Mouse (Mus musculus): ENCODE data around the gene Olfr1438-ps1. TPM values are rescaled to one million over a fixed set of nuclear protein-coding genes. Genes with fewer than 3 reads are reported as not detected.
"Not testable (repeated sequence)": the region's sequence is repeated elsewhere in the genome, so short reads cannot be mapped to it uniquely, and the experiment has no call there.

Gene Olfr1438-ps1
- not detected in 2 replicates for polyA plus RNA-seq (2012; ENCODE audit: insufficient read depth, insufficient read length, missing spikeins)

GRCm38 (mm10) chr19:12335810-12336209 lies at the start of gene Olfr1438-ps1:
Gene Olfr1438-ps1, minus strand, starts transcription at chr19:12335910.
- H3K27ac ChIP-seq (replicated peaks; ENCODE audit: low read depth, low read length): no peak within 1 kb of the TSS
- H3K4me1 ChIP-seq (ENCODE audit: control insufficient read depth, insufficient read depth, insufficient read length, low read length): no peaks in the 10 kb centered on the region
- H3K4me3 ChIP-seq (ENCODE audit: insufficient read depth, low read depth, low read length): no peak within 1 kb of the TSS

GRCm38 (mm10) chr19:12374465-12375025 lies 38.8 kb upstream of the Olfr1438-ps1 start:
- Histone ChIP-seq H3K4me3 (ENCODE audit: insufficient read depth, low read depth, low read length) (no peak overlapping the region), H3K27ac (replicated peaks; ENCODE audit: low read depth, low read length) (no peak overlapping the region), H3K4me1 (ENCODE audit: control insufficient read depth, insufficient read depth, insufficient read length, low read length) (no peaks in the 10 kb centered on the region)

- no peak overlapping the region for H3K27ac ChIP-seq (replicated peaks; ENCODE audit: low read depth, low read length)
- H3K4me1 ChIP-seq (ENCODE audit: control insufficient read depth, insufficient read depth, insufficient read length, low read length): no peaks in the 10 kb centered on the region
- no peak overlapping the region for H3K4me3 ChIP-seq (ENCODE audit: insufficient read depth, low read depth, low read length)
Measured at GRCm38 (mm10) chr19:12373004-12373403, 37.3 kb upstream of the Olfr1438-ps1 start.

GRCm38 (mm10) chr19:12325001-12325400 lies 10.7 kb downstream of the Olfr1438-ps1 start, which contains the start of gene Olfr1437:
Gene Olfr1437, minus strand, starts transcription at chr19:12325101.
- no peaks in the 10 kb centered on the region for H3K4me1 ChIP-seq (ENCODE audit: control insufficient read depth, insufficient read depth, insufficient read length, low read length)
- no peak within 1 kb of the TSS for H3K27ac ChIP-seq (replicated peaks; ENCODE audit: low read depth, low read length)
- no peak within 1 kb of the TSS for H3K4me3 ChIP-seq (ENCODE audit: insufficient read depth, low read depth, low read length)

GRCm38 (mm10) chr19:12299030-12299429 lies 36.7 kb downstream of the Olfr1438-ps1 start, which contains the start of gene Olfr1436:
Gene Olfr1436, minus strand, starts transcription at chr19:12299130.
- not testable (repeated sequence) for H3K4me1 ChIP-seq (ENCODE audit: control insufficient read depth, insufficient read depth, insufficient read length, low read length); H3K27ac ChIP-seq (replicated peaks; ENCODE audit: low read depth, low read length); H3K4me3 ChIP-seq (ENCODE audit: insufficient read depth, low read depth, low read length)

GRCm38 (mm10) chr19:12292979-12293378 lies 42.7 kb downstream of the Olfr1438-ps1 start:
- no peaks in the 10 kb centered on the region for H3K4me1 ChIP-seq (ENCODE audit: control insufficient read depth, insufficient read depth, insufficient read length, low read length)
- H3K27ac ChIP-seq (replicated peaks; ENCODE audit: low read depth, low read length): no peak overlapping the region
- no peak overlapping the region for H3K4me3 ChIP-seq (ENCODE audit: insufficient read depth, low read depth, low read length)

GRCm38 (mm10) chr19:12279554-12279953 lies 56.2 kb downstream of the Olfr1438-ps1 start, which contains the start of gene Olfr1434:
Gene Olfr1434, plus strand, starts transcription at chr19:12279854.
- H3K4me1 ChIP-seq (ENCODE audit: control insufficient read depth, insufficient read depth, insufficient read length, low read length): no peaks in the 10 kb centered on the region
- H3K4me3 ChIP-seq (ENCODE audit: insufficient read depth, low read depth, low read length): no peak within 1 kb of the TSS
- no peak within 1 kb of the TSS for H3K27ac ChIP-seq (replicated peaks; ENCODE audit: low read depth, low read length)

Other genes starting within 250 kb of the Olfr1438-ps1 start
- gene Olfr1426, start 243.9 kb downstream of the Olfr1438-ps1 start, polyA plus RNA-seq (2012; ENCODE audit: insufficient read depth, insufficient read length, missing spikeins): not detected in 2 replicates
- not detected in 2 replicates for gene Olfr1427, start 232.6 kb downstream of the Olfr1438-ps1 start, polyA plus RNA-seq (2012; ENCODE audit: insufficient read depth, insufficient read length, missing spikeins)
- gene Olfr1428, start 220.0 kb downstream of the Olfr1438-ps1 start, polyA plus RNA-seq (2012; ENCODE audit: insufficient read depth, insufficient read length, missing spikeins): not detected in 2 replicates
- not detected in 2 replicates for gene Olfr76, start 212.7 kb downstream of the Olfr1438-ps1 start, polyA plus RNA-seq (2012; ENCODE audit: insufficient read depth, insufficient read length, missing spikeins)
- not detected in 2 replicates for gene Olfr1555-ps1, start 165.8 kb downstream of the Olfr1438-ps1 start, polyA plus RNA-seq (2012; ENCODE audit: insufficient read depth, insufficient read length, missing spikeins)
- gene Olfr1431, start 135.3 kb downstream of the Olfr1438-ps1 start, polyA plus RNA-seq (2012; ENCODE audit: insufficient read depth, insufficient read length, missing spikeins): not detected in 2 replicates
- gene Olfr1432, start 103.3 kb downstream of the Olfr1438-ps1 start, polyA plus RNA-seq (2012; ENCODE audit: insufficient read depth, insufficient read length, missing spikeins): not detected in 2 replicates
- gene Olfr262, start 94.3 kb downstream of the Olfr1438-ps1 start, polyA plus RNA-seq (2012; ENCODE audit: insufficient read depth, insufficient read length, missing spikeins): not detected in 2 replicates
- not detected in 2 replicates for gene Olfr235, start 74.9 kb downstream of the Olfr1438-ps1 start, polyA plus RNA-seq (2012; ENCODE audit: insufficient read depth, insufficient read length, missing spikeins)
- gene Olfr1434, start 56.1 kb downstream of the Olfr1438-ps1 start, polyA plus RNA-seq (2012; ENCODE audit: insufficient read depth, insufficient read length, missing spikeins): not detected in 2 replicates
- not detected in 2 replicates for gene Olfr1436, start 36.8 kb downstream of the Olfr1438-ps1 start, polyA plus RNA-seq (2012; ENCODE audit: insufficient read depth, insufficient read length, missing spikeins)
- gene Olfr1437, start 10.8 kb downstream of the Olfr1438-ps1 start, polyA plus RNA-seq (2012; ENCODE audit: insufficient read depth, insufficient read length, missing spikeins): not detected in 2 replicates
- gene Olfr1440, start 51.4 kb upstream of the Olfr1438-ps1 start, polyA plus RNA-seq (2012; ENCODE audit: insufficient read depth, insufficient read length, missing spikeins): not detected in 2 replicates
- not detected in 2 replicates for gene Olfr1441, start 81.5 kb upstream of the Olfr1438-ps1 start, polyA plus RNA-seq (2012; ENCODE audit: insufficient read depth, insufficient read length, missing spikeins)
- not detected in 2 replicates for gene Pfpl, start 92.0 kb upstream of the Olfr1438-ps1 start, polyA plus RNA-seq (2012; ENCODE audit: insufficient read depth, insufficient read length, missing spikeins)
- gene Mpeg1, start 124.9 kb upstream of the Olfr1438-ps1 start, polyA plus RNA-seq (2012; ENCODE audit: insufficient read depth, insufficient read length, missing spikeins): 6.3 and 7.9 TPM in 2 replicates
- 8.0 and 8.5 TPM in 2 replicates for gene Dtx4, start 165.5 kb upstream of the Olfr1438-ps1 start, polyA plus RNA-seq (2012; ENCODE audit: insufficient read depth, insufficient read length, missing spikeins)
- gene Fam111a, start 209.8 kb upstream of the Olfr1438-ps1 start, polyA plus RNA-seq (2012; ENCODE audit: insufficient read depth, insufficient read length, missing spikeins): 4.5 and 4.8 TPM in 2 replicates

All from brown adipose tissue, adult 24 weeks (tissue).